Mouse (Mus musculus) thymus, postnatal 25 days (tissue): Measurements from ENCODE around the gene Nsf.
"Not testable (repeated sequence)": the region's sequence is repeated elsewhere in the genome, so short reads cannot be mapped to it uniquely, and the experiment has no call there.

Experiments
- DNase-seq: peaks from one replicate; pipeline ENCODE4 v3.0.0; 2022

Gene Nsf

DNA sequence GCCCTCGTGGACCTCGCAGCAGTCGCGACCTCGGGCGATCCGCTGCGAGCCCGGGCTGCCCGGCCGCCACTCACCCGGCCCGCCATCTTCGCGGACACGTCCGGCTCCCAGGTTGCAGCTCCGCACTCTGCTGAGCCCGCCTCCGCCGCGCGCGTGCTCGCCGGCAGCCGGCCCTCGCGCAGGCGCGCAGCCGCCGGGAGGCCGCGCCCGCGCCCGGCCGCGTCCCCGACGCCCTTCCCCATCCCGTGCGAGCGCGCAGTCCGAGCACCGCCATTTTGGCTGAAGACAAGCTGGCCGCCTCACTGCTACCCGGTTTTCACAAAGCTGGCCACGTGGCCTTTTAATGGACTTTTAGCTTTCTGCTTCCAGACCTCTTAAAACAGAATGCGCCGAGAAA is at the start of gene Nsf:
Gene Nsf (minus strand): TSS at position 161 of the 397 bp plus-strand sequence.
- peak; percentile 80 for DNase-seq

DNA sequence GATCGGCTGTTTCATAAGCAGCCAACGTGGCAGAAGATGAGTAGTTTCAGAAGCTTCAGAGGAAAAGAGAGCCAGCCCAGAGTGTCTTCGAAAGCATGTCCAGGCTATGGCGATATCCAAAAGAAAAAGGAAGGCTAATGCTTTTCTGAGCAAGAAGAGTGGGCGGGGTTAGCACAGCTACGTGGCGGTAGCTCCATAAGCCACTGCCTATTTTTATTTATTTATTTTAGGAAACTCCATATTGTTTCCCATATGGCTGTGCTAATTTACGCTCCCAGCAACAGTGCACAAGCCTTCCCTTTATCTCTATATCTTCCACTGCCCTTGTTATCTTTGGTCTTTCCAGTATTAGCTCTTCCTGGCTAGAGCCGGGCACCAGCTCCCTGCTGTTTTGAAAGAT is 49.5 kb upstream of the Nsf start:
- no peak for DNase-seq

DNA sequence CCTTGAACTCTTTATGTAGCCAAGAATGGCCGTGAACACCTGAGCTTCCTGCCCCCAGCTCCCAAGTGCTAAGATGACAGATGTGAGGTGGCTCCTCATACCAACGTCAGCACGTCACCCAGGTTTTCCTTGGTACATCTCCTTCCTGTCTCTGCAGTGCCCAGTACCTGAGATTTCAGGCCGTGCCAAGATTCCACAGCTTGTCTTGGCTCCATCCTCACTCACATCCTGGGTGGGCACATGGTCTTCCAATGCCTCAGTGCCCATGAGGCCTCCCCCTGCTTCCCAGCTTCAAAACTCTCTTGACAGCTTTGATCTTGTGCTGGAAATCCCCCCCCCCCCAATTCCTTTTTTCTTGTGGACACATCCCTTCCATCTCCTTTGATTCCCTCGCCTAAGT is 48.3 kb upstream of the Nsf start:
- DNase-seq: no peak

DNA sequence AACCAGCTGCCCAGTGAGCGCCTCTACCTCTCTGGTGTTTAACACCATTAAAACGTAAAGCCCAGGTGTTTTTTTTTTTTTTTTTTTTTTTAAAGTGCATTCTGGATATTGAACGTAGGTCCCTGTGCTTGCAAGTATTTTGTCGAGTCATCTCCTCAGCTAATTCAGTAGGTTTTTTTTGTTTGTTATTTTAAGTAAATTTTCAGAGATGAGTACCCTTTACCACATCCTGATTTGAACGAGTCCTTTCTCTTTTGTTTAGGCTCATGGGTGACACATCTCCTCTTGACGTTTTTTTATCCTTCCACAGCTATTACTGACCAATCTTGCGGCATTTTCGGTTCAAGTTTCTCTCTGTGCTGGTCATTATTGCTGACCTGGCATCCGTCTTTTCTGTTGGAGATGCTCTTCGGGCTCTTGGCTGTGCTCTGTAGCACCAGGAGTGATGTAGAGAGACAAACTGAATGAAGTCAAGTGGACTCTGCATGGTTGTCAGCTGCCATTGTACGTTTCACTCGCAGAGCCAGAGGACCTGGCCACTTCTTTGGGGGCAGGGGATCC is 47.6 kb upstream of the Nsf start:
- DNase-seq: no peak

DNA sequence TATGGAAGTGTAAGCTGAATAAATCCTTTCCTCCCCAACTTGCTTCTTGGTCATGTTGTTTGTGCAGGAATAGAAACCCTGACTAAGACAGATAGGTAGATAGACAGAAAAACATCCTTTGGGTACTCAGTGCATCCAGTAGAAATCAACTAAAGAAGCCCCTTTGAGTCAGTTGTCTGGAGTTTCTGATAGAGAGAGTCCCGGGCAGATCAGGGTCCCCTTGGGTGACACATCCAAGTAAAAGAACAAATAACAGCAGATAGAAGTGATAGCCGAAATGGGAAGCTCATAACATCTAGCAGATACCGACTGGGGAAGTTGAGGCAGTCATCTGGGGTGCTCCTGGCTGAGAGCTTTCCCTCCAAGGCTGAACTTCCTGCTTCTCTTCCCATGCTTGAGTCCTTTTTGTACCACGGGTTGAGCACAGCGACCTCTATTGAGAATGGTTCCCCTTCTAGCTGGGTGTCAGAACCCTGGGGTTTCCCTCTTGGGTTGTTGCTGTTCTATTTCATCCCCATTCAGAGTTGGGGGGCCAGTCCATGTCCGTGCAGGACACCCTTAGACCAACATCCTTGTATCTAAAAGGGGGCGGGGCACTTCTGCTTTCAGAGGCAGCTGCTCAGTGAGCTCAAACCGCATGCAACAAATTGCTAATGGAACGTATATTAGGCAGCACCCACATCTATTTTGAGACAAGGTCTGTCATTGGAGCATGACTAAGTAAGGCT is 47.0 kb upstream of the Nsf start:
- no peak for DNase-seq

DNA sequence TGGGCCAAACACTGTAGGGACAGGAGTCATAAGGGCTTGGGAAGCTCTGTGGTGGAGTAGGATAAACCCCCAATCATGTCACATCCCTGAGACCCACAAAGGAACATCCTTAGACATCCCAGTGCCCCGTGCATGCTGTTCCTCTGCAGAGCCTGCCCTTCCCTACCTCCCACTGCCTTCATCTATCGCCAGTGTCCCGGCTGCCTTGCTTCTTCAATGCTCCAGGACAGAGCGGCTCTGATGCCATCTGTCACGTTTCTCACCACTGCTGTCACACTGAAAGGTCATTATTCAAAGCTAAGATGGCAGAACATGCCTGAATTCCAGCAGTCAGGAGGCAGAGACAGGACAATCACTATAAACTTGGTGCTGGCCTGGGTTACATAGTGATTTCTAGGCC is 44.9 kb upstream of the Nsf start:
- DNase-seq: no peak

DNA sequence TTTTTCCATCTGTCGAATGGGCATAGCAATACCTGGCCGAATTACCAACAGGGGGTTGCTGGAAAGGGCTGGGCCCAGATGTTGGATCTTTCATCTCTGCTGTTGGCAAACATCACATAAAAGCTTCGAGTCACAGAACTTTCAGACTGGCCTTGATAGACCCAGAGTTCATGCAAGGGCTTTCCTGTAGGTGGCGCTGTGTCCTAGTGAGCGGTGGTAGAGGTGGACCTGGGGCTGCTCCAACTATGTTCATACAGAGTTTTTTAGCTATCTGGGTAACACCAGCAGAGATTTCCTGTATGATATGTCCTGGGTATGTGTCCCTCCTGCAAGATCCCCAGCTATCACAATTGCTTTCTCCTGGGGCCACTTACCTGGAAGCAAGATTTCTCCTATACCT is 43.5 kb upstream of the Nsf start:
- peak; percentile 40 for DNase-seq

DNA sequence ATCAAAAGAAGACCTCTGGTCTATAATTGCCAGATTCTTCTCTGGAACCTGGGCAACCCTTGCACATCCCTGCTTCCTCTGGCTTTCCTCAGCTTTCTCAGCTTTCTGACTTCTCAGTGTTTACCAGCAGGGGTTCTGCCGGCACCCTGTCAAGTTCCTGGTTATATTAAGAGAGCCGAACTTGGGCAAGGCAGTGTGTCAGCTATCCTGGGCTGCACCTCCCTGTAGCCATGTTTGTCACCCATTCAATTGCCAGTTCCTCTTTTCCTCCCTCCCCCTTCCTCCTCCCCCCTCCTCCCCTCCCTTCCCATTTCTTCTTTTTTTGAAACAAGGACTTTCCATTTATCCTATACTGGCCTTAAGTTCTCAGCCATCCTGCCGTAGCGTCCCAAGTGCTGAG is 38.8 kb upstream of the Nsf start:
- DNase-seq: no peak

DNA sequence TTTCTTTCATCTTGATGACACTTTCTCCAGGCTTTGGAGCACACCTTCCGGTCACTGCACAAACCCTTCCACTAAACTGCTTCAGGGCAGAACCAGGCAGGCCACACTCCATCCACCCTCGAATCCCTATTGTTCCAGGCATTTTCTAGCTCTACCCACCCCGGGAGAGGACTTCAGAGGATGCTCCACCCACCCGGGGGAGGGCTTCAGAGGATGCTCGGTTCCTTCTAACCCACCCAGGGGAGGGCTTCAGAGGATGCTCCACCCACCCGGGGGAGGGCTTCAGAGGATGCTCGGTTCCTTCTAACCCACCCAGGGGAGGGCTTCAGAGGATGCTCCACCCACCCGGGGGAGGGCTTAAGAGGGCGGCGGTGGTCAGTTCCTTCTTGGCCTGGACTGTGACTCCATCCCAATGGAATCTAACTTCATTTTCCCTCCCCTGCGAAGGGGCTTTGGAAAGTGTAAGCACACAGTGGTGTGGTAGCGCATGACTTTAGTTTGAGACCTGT is 36.2 kb upstream of the Nsf start:
- not testable (repeated sequence) for DNase-seq

DNA sequence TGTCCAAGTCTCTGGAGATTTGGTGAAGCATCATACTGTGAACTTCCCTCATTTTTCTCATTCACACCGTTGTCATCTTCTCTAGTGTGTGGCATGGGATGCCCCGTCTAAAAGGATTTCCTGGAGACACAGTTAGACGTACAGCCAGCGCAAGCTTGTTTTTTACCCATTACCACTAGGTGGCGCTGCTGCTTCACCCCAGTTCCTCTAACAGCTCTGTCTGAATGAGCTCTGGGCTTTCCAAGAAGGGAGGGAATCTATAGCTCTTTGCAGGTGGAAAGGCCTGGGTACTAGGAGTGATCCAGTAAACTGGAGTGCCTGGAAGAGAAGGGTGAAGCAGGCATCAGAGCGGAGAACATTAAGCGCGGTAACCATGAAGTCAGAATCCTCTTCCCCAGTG is 33.6 kb upstream of the Nsf start:
- DNase-seq: peak; percentile 66

DNA sequence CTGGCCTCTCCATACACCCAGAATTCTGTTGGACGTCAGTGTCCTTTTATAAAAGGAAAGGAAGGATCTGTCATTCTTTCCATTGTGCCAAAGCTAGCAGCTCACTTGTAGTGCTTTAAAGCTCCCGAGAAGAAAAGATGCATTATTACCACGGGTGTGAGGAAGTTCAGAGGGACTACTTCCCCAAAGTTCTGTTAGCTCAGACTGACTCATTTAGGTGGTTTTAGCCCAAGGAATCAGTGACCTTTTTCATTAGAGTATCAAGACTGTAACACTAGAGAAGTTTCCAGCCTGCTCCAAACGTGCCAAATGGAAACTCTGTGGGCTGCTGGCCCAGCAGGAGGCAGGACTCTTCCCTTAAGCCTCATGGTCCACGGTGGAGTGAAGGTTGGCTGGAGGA is 30.2 kb upstream of the Nsf start:
- no peak for DNase-seq

DNA sequence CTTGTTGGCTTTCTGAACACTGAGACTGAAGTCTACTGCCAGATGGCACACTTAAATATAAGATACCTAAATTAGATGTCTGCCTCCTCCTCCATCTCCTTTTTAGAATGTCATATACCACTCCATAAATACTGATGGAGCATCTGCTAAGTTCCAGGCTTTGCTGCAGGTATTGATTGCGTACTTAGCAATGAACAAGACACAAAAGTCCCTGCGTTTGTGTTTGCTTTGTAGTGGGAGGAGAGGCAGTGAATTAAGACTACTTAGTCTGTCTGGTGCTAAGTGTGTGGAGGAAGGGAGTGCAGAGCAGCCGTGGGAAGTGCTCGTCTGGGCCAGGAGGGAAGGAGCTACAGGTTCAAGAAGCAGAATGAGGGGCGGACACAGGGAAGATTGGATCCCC is 28.0 kb upstream of the Nsf start:
- DNase-seq: no peak

DNA sequence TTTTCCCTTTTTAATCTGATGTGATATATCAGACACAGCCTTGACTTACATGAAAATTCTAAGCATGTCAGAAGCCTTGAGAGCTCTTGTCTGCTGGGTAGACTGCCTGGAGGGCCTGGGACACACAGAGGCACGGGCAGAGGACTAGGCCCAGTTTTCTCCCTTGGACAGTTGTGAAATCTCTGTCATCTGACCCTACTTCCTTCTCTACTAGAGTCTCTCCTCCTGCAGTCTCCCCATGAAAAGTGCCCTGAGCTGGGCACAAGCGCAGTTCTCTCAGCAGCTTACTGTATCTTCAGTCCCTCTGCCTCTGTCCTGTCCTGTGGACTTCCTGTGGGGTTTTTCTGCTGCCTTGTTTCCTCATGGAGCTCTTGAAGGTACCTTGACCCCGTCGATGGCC is 25.5 kb upstream of the Nsf start:
- no peak for DNase-seq

DNA sequence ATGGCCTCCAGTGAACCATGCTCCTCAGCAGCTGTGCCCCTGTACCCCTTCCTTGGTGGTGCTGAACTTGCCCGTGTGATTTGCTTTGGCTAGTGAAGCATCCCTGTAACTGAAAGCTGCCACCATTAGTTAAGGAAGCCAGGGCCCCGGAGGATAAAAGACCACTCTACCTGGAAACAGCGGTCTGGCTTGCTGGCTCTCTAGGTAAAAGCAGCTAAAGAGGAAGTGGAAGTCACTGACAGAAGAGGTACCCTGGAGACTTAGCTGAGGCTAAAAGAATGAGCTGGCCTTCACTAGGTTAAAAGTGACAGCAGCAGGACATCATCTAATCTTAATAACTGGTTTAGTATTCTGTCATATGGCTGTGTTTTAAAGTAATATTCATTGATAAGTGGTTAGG is 17.0 kb upstream of the Nsf start:
- DNase-seq: no peak

DNA sequence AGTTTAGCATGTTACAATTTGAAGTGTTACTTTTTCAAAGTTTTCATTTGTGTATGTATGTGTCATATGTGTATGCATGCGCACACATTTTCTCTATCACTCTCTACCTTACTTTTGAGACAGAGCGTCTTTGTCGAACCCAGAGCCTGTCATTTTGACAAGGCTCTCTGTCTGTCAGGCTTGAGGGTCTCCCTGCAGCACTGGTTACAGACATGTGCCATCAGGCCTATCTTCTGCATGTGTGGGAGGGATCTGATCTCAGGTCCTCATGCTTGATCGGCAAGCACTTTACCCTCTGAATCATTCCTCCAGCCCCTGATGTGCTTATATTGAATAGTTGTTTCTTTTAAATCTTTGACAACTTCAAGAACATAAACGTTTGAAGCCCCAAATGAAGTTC is 15.4 kb upstream of the Nsf start:
- no peak for DNase-seq

DNA sequence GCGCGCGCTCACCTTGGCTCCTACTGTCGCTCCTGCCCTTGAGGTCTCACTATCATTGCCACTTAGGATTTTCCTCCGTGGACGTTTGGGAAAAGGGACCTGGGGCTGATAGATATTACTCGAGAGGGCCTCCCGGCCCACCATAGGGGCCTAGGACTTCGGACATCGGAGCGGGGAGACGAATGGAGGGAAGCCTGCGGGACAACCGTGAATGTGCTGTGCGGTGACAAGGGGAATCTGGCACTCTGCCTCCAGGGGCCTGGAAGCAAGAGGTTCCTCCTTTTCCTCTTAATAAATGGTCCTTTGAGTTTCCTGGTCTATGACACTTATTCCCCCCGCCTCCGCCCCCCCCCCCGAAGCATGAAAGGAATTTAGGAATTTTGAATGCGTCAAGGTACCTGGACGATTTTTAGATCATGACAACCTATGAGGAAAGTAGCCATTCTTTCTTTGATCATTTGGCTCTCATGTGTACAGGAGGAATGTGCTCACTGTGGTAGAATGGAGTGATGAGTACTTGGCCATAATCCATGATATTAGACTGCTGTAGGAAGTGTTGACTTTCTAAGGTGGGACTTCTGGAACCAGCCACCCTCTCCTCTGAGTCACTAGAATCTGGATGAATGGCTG is 13.4 kb upstream of the Nsf start:
- DNase-seq: no peak

DNA sequence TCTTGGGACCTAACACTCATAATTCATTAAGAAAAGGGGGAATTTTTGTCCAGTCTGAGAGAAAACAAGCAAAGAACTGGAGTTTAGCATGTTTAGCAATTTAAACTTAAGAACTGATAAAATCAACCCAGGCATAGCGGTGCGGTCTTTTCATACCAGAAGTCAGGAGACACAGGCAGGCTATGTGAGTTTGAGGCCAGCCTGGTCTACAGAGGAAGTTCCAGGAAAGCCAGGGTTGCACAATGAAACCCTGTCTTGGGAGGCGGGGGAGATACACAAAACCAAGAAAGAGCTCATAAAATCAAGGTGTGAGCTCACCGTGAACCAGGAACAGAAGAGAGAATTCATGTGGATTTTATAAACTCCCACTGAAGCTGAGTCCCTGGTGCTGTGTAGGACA is 3.0 kb upstream of the Nsf start:
- no peak for DNase-seq

DNA sequence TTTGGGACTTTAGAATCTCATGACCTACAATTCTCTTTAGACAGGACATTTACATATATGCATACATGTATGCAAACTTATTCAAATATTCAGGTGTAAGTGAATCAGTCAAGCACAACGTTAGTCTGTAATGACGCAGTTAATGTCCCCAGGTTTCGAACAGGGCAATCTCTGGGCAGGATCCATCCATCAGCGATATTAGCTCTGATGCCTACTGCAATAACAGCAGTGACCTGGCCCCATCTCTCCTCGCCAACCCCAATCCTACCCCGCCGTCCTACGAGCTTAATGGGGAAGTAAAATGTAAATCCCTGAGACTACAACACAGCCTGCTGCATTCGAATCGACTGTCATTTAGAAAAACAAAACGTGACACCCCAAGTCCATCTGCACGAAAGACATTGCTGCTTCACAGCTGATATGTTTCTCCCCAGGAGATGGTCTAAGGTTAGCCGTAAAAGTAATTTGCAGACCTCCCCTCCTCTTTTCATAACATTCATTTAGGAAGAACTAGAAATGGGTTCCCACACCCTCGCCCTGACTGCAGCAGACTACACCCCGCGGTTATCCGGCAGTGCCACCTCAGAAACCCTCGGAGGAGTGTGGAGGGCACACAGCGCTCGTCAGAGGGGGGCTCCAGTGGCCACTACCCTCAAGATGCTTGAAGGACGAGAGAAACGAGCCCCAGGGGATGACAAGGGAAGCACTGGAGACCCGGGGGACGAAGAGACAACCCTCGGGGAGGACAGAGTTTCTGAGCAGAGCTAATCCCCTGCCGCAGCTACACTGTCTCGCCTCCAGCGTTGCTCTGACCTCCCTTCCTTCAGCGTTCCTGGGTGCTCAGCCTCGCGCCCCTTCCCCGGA is 592 bp downstream of the Nsf start:
- no peak for DNase-seq

DNA sequence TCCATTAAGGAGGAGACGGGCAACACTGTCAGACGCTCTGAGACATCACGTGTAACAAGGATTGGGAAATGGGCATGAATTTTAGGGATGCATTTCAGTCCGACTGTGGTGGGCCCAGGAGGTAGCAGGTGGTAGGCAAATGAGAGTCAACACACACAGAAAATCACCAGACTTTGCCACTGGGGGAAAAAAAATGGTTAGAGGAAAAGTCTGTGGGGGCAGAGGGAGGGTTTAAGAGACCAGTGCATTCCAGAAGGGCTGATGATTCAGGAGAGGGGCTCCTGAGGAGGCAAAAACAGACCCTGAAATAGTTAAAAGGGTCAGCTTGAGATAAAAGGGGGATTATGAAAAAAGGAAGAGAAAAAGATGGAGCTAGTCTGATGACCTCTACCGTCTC is 1.2 kb downstream of the Nsf start:
- no peak for DNase-seq

DNA sequence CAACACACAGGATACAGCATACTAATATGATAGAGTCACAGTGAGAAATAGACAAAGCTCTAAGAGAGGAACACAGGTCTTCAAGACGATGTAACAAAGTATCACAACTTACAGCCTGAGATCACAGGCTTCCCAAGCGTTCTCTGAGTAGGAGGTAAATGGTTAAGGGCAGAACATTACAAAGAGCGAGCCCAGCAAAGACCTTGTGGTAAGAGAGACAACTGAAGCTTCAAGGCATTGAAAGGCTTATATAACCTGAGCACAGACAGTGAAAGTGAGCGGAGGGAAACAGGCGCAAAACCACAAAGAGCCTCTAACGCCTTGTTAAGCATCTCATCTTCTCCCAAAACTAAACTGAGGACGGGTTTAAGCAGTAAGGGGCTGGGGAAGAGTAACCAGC is 2.8 kb downstream of the Nsf start:
- peak; percentile 27 for DNase-seq

DNA sequence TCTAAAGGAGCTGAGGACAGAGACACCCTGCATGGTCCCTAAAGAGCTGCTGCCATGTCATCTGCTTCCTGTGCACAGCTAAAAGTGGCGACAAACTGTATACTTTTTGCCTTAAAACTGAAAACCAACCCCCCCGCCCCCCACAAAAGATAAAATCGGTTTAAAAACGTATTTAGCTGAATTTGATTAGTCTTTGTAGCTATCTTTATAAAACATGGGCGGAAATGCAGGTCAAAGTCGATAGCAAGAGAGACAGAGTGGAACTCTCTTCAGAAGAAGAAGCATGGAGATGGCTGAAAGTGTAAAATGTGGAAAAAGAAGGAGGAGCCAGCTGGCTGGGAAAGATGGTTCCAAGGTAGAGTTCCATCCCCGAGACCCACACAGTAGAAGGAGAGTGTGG is 4.9 kb downstream of the Nsf start:
- DNase-seq: no peak

DNA sequence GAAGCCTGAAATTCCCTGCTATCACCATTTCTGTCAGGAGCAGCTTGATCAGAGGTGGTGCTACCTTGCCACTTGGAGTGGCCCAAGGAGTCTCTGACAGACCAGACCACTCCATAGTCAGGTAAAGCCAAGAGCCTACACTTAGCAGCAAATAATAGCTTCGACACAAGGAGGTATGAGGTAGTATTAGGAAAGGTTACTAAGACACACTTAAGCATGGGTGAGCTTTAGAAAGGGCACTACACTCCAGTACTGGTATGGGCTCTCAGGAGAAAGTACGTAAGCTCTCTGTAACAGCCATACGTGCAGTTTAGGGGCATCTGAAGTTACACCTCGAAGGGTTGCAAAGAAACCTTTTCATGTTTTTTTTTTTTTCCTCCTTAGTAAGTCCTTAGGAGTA is 11.1 kb downstream of the Nsf start:
- no peak for DNase-seq

DNA sequence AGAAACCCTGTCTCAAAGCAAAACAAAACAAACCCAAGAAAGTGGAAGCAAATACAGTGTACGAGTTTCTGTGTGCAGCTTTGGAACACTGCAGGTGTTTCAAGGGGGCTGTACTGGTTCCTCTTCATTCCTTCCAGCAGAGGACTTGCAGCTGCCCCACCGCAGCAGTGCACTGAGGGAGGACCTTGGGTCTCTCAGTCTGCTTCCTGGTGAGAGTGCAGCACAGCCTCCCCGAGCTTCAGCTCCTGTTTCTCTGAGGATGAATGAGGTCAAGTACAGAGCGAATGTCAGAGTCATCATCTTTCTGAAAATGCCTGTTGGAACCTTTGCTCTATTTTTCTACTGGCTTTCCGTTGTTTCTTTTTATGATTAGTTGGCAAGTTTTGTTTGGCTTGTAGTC is 12.5 kb downstream of the Nsf start:
- peak; percentile 52 for DNase-seq

DNA sequence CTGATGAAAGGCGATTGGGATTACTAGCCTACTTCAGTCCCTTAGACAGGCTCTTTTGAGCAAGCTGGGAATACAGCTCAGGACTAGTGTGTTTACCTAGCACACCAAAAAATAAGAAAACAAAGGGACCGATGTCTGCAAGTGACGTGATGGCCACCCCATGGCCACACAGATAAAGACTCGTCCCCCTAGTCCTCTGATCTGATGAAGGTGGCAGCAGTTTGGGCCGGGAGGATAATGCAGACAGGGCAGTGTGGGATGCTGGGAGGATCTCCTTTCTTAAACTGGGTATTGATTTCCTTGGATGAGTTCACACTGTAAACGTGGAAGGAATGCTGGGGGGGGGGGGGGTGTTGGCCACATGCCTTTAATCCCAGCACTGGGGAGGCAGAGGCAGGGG is 13.0 kb downstream of the Nsf start:
- no peak for DNase-seq
